In genomic region chr5:143222287-143222686, GRCm38 (mm10) we compare ENCODE assay signal across 25 mouse cellular contexts. TPM values are rescaled to one million over a fixed set of nuclear protein-coding genes. Genes with fewer than 3 reads are reported as not detected.
"Had no signal": no experiment of that assay in that cellular context is flagged by ENCODE, and none has a peak within 500 bp of the region (broad histone marks: within the 10 kb centered on the region; RNA-seq: fewer than 3 reads in every experiment).

No protein-coding gene starts in this region.

- DNase-seq: retina, postnatal 1 day; right cerebral cortex, adult 18-20 months; right cerebral cortex, postnatal 14 days; right cerebral cortex, postnatal 25 days; right cerebral cortex, postnatal 4 days; spleen, adult 18-20 months; thymus, adult 18-20 months; thymus, adult 2 months; thymus, postnatal 14 days; thymus, postnatal 25 days; thymus, postnatal 36 days; thymus, postnatal 4 days had no signal

- H3K4me2 ChIP-seq: neural tube, embryonic 12.5 days; neural tube, embryonic 13.5 days; neural tube, embryonic 15.5 days; stomach, embryonic 15.5 days had no signal

- H3K4me1 ChIP-seq: neural tube, embryonic 12.5 days; neural tube, embryonic 13.5 days; neural tube, embryonic 15.5 days; stomach, embryonic 15.5 days had no signal

- H3K27ac ChIP-seq: neural tube, embryonic 12.5 days; neural tube, embryonic 13.5 days; neural tube, embryonic 15.5 days; stomach, embryonic 15.5 days; stomach, postnatal 0 days had no signal

- H3K36me3 ChIP-seq: neural tube, embryonic 12.5 days; neural tube, embryonic 13.5 days; neural tube, embryonic 15.5 days; stomach, embryonic 15.5 days had no signal

- H3K4me3 ChIP-seq: neural tube, embryonic 12.5 days; neural tube, embryonic 13.5 days; neural tube, embryonic 15.5 days; stomach, embryonic 15.5 days had no signal

- H3K9ac ChIP-seq: neural tube, embryonic 12.5 days; neural tube, embryonic 13.5 days; neural tube, embryonic 15.5 days; stomach, embryonic 15.5 days had no signal

- H3K27me3 ChIP-seq: neural tube, embryonic 12.5 days; neural tube, embryonic 13.5 days; neural tube, embryonic 15.5 days; stomach, embryonic 15.5 days had no signal

- H3K9me3 ChIP-seq: neural tube, embryonic 12.5 days; neural tube, embryonic 13.5 days; neural tube, embryonic 15.5 days; stomach, embryonic 15.5 days had no signal

RNA-seq across cellular contexts. Expression of gene Spdye4a, which starts 4.4 kb away (rescaled TPM):
- total RNA-seq: neutrophil, adult 5-6 weeks had no signal
- polyA plus RNA-seq: neural tube, embryonic 12.5 days; neural tube, embryonic 13.5 days; neural tube, embryonic 15.5 days; small intestine, adult 2 months; spleen, adult 2 months; stomach, embryonic 14.5 days; stomach, embryonic 15.5 days; stomach, embryonic 16.5 days; stomach, postnatal 0 days; thymus, adult 2 months; thymus, postnatal 0 days; urinary bladder, adult 2 months had no signal

RNA-seq across cellular contexts. Expression of gene Spdye4b, which starts 41.5 kb away (rescaled TPM):
- polyA plus RNA-seq: neural tube, embryonic 12.5 days; neural tube, embryonic 13.5 days; neural tube, embryonic 14.5 days; neural tube, embryonic 15.5 days; small intestine, adult 2 months; spleen, adult 2 months; stomach, embryonic 14.5 days; stomach, embryonic 15.5 days; stomach, embryonic 16.5 days; stomach, postnatal 0 days; urinary bladder, adult 2 months had no signal
